Mouse (Mus musculus) left cerebral cortex, adult 2 months (tissue): ENCODE results near the gene Cyp2c70. TPM values are rescaled to one million over a fixed set of nuclear protein-coding genes. Genes with fewer than 3 reads are reported as not detected.
A peak's percentile ranks its signal among the peaks of the same experiment; 100 is the strongest.
"Not testable (repeated sequence)": the region's sequence is repeated elsewhere in the genome, so short reads cannot be mapped to it uniquely, and the experiment has no call there.

Experiments used
- DNase-seq, 2 experiments: peaks; one replicate each; pipeline ENCODE4 v3.0.0; 2021 to 2022; ENCODE audit warnings: low spot score in 2 of 2, mixed read lengths in 1 of 2; ENCODE audit errors: extremely low spot score in 1 of 2
- H3K27ac ChIP-seq: fragments of 200-600 bp; 2 replicates; pipeline ENCODE4 v1.8.1; 2022
- H3K4me3 ChIP-seq: fragments of 200-600 bp; 2 replicates; pipeline ENCODE4 v1.8.1; 2022
- CTCF ChIP-seq: fragments of 200-600 bp; IDR thresholded peaks from 2 replicates; pipeline ENCODE4 v1.8.1; 2022; ENCODE audit warnings: antibody characterized with exemption, mild to moderate bottlenecking, moderate library complexity
- intact Hi-C: fragments of 180-260 bp; cut with DNase I; formaldehyde crosslinking; loops from one replicate; pipeline ENCODE4 v1.15.1; 2025
- long read RNA-seq, 2 experiments: library from polyadenylated mRNA; stranded (forward); transcript quantifications; one replicate each; pipeline ENCODE4 v2.0.0; 2021; ENCODE audit warnings: borderline mapping rate in 2 of 2
- total RNA-seq, 2 experiments: library from RNA; stranded (reverse); gene quantifications; 2 replicates each; pipeline ENCODE4 v1.2.3; 2021

Gene Cyp2c70
- 1 to 10 TPM; 1.3 to 1.5 TPM for total RNA-seq
- long read RNA-seq, experiment 1, partial matches to known transcripts = 1 of 2 reads
- long read RNA-seq, experiment 1, other reads (novel, unspliced or antisense) = 1 of 2 reads
- long read RNA-seq, experiment 2 = 0 reads

GRCm38 (mm10) chr19:40187160-40187559, at the start of gene Cyp2c70:
Gene Cyp2c70 (minus strand): TSS chr19:40187333.
- H3K4me3 ChIP-seq = no peak within 1 kb of the TSS
- intact Hi-C loops = no loop called here
- no peak for DNase-seq
- H3K27ac ChIP-seq = no peak within 1 kb of the TSS
- TF ChIP-seq CTCF = no peak

GRCm38 (mm10) chr19:40232560-40232959, 45.4 kb upstream of the Cyp2c70 start:
- intact Hi-C loops = no loop called here
- H3K27ac ChIP-seq = no peak overlapping the region
- no peak overlapping the region for H3K4me3 ChIP-seq
- no peak for DNase-seq
- TF ChIP-seq CTCF = no peak

- Histone ChIP-seq H3K4me3 (no peak overlapping the region), H3K27ac (no peak overlapping the region)
- TF ChIP-seq CTCF = peak; percentile 51
- intact Hi-C loops = no loop called here
- DNase-seq = no peak
Measured at GRCm38 (mm10) chr19:40231825-40232541, 44.9 kb upstream of the Cyp2c70 start.

GRCm38 (mm10) chr19:40231074-40231738, 44.1 kb upstream of the Cyp2c70 start:
- DNase-seq = no peak
- intact Hi-C loops = no loop called here
- H3K4me3 ChIP-seq = no peak overlapping the region
- no peak overlapping the region for H3K27ac ChIP-seq
- no peak for TF ChIP-seq CTCF

- no peak overlapping the region for H3K4me3 ChIP-seq
- intact Hi-C loops = no loop called here
- DNase-seq = no peak
- H3K27ac ChIP-seq = no peak overlapping the region
- TF ChIP-seq CTCF = no peak
Measured at GRCm38 (mm10) chr19:40226516-40227151, 39.5 kb upstream of the Cyp2c70 start.

- DNase-seq = no peak
- Histone ChIP-seq H3K4me3 (no peak overlapping the region), H3K27ac (no peak overlapping the region)
- intact Hi-C loops = loop anchor here (1.0 kb wide), 1 partner anchor 1243 kb away; no protein-coding TSS in a partner anchor
- no peak for TF ChIP-seq CTCF
Measured at GRCm38 (mm10) chr19:40225761-40226110, 38.6 kb upstream of the Cyp2c70 start.

GRCm38 (mm10) chr19:40225102-40225760, 38.1 kb upstream of the Cyp2c70 start:
- peak; percentile 96 for TF ChIP-seq CTCF
- H3K4me3 ChIP-seq = no peak overlapping the region
- DNase-seq = peak; percentile 71 to 82
- H3K27ac ChIP-seq = no peak overlapping the region
- intact Hi-C loops = loop anchor here (1.0 kb wide), 1 partner anchor 1243 kb away; no protein-coding TSS in a partner anchor

- H3K27ac ChIP-seq, DNase-seq, intact Hi-C loops, H3K4me3 ChIP-seq: not testable (repeated sequence)
Measured at GRCm38 (mm10) chr19:40222307-40222706, 35.2 kb upstream of the Cyp2c70 start.

- Histone ChIP-seq H3K4me3 (no peak overlapping the region), H3K27ac (no peak overlapping the region)
- no peak for TF ChIP-seq CTCF
- intact Hi-C loops = no loop called here
- DNase-seq = no peak
Measured at GRCm38 (mm10) chr19:40220878-40221277, 33.7 kb upstream of the Cyp2c70 start.

- intact Hi-C loops, DNase-seq, H3K27ac ChIP-seq, H3K4me3 ChIP-seq: not testable (repeated sequence)
Measured at GRCm38 (mm10) chr19:40202947-40203346, 15.8 kb upstream of the Cyp2c70 start.

GRCm38 (mm10) chr19:40190596-40190995, 3.5 kb upstream of the Cyp2c70 start:
- Histone ChIP-seq H3K4me3 (no peak overlapping the region), H3K27ac (no peak overlapping the region)
- DNase-seq = no peak
- TF ChIP-seq CTCF = no peak
- intact Hi-C loops = no loop called here

- intact Hi-C loops = no loop called here
- no peak for TF ChIP-seq CTCF
- Histone ChIP-seq H3K27ac (no peak overlapping the region), H3K4me3 (no peak overlapping the region)
- no peak for DNase-seq
Measured at GRCm38 (mm10) chr19:40183600-40183999, 3.5 kb downstream of the Cyp2c70 start.
